Mouse (Mus musculus): Measurements from ENCODE around the gene Kansl1l. TPM values are rescaled to one million over a fixed set of nuclear protein-coding genes. Genes with fewer than 3 reads are reported as not detected.

Kansl1l gene
- polyA plus RNA-seq, 1 experiment = 0.14 TPM

DNA sequence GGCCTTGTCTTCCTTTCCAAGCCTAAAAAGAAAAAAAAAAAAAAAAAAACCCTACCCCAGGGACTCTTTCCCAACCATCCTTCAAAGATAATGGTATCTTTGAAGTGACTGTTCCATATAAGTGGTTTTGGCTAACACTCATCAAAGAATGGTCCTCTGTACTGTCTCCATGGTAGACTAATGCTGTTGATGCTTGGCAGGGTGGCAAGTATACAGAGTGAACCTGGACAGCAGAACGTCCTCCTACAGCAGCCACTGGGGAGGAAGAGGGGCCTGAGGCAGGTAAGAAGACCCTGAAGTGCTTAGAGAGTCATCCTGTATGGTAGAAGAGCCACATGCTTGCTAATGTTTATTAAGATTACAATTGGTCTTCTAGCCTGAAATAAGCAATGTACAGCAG, 125.1 kb downstream of the Kansl1l start:
- Histone ChIP-seq H3K4me1 (ENCODE audit: control insufficient read depth) (no peaks in the 10 kb centered on the region), H3K4me3 (replicated peaks) (no peak overlapping the region), H3K27me3 (ENCODE audit: control insufficient read depth) (peaks cover 3% of the 10 kb centered on the region), H3K9me3 (ENCODE audit: control insufficient read depth, low read length) (no peaks in the 10 kb centered on the region), H3K36me3 (ENCODE audit: control insufficient read depth) (no peaks in the 10 kb centered on the region)
- TF ChIP-seq GATA1 (IDR thresholded peaks at IDR 0.05; ENCODE audit: low read length) = no peak
- no peak for TF ChIP-seq TAL1 (IDR thresholded peaks at IDR 0.05; ENCODE audit: low read length)

GRCm38 (mm10) chr1:66691772-66692171, 125.6 kb downstream of the Kansl1l start:
- no peaks in the 10 kb centered on the region for H3K9me3 ChIP-seq (ENCODE audit: control insufficient read depth, low read length)
- no peak overlapping the region for H3K4me3 ChIP-seq (replicated peaks)
- H3K36me3 ChIP-seq (ENCODE audit: control insufficient read depth) = no peaks in the 10 kb centered on the region
- peaks cover 3% of the 10 kb centered on the region for H3K27me3 ChIP-seq (ENCODE audit: control insufficient read depth)
- TF ChIP-seq GATA1 (IDR thresholded peaks at IDR 0.05; ENCODE audit: low read length) (no peak), TAL1 (IDR thresholded peaks at IDR 0.05; ENCODE audit: low read length) (no peak)
- H3K4me1 ChIP-seq (ENCODE audit: control insufficient read depth) = no peaks in the 10 kb centered on the region

GRCm38 (mm10) chr1:66682974-66683373, 134.4 kb downstream of the Kansl1l start:
- H3K4me3 ChIP-seq (replicated peaks) = no peak overlapping the region
- no peaks in the 10 kb centered on the region for H3K4me1 ChIP-seq (ENCODE audit: control insufficient read depth)
- no peaks in the 10 kb centered on the region for H3K36me3 ChIP-seq (ENCODE audit: control insufficient read depth)
- no peaks in the 10 kb centered on the region for H3K9me3 ChIP-seq (ENCODE audit: control insufficient read depth, low read length)
- TF ChIP-seq GATA1 (IDR thresholded peaks at IDR 0.05; ENCODE audit: low read length) = no peak
- TF ChIP-seq TAL1 (IDR thresholded peaks at IDR 0.05; ENCODE audit: low read length) = no peak
- no peaks in the 10 kb centered on the region for H3K27me3 ChIP-seq (ENCODE audit: control insufficient read depth)

- Histone ChIP-seq H3K9me3 (ENCODE audit: control insufficient read depth, low read length) (no peaks in the 10 kb centered on the region), H3K4me1 (ENCODE audit: control insufficient read depth) (no peaks in the 10 kb centered on the region)
Measured at GRCm38 (mm10) chr1:66678662-66679061, 138.7 kb downstream of the Kansl1l start.

DNA sequence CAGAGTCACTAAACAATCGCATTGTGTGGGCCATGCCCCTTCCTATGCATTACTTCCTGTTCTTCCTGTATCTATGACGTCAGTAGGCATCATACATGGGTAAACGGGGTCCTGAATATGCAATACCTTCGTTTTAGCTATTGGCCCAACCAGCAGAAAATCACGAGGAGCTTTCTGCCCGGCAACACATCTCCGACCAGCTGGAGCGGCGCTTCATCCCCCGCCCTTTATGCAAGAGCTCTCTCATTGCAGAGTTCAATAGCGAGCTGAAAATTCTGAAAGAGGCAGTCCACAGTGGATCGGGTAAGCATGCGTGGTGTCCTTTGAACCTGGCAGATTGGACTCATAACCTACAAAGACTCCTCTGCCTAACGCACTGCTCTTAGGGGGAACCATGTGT, 139.4 kb downstream of the Kansl1l start:
- TF ChIP-seq GATA1 (IDR thresholded peaks at IDR 0.05; ENCODE audit: low read length) (no peak), TAL1 (IDR thresholded peaks at IDR 0.05; ENCODE audit: low read length) (no peak)
- Histone ChIP-seq H3K4me3 (replicated peaks) (no peak overlapping the region), H3K9me3 (ENCODE audit: control insufficient read depth, low read length) (no peaks in the 10 kb centered on the region), H3K4me1 (ENCODE audit: control insufficient read depth) (no peaks in the 10 kb centered on the region), H3K36me3 (ENCODE audit: control insufficient read depth) (no peaks in the 10 kb centered on the region), H3K27me3 (ENCODE audit: control insufficient read depth) (no peaks in the 10 kb centered on the region)

More at GRCm38 (mm10) chr1:66678662-66679061, 138.7 kb downstream of the Kansl1l start:
- TF ChIP-seq GATA1 (IDR thresholded peaks at IDR 0.05; ENCODE audit: low read length) (no peak), TAL1 (IDR thresholded peaks at IDR 0.05; ENCODE audit: low read length) (no peak)
- Histone ChIP-seq H3K36me3 (ENCODE audit: control insufficient read depth) (no peaks in the 10 kb centered on the region), H3K4me3 (replicated peaks) (no peak overlapping the region), H3K27me3 (ENCODE audit: control insufficient read depth) (no peaks in the 10 kb centered on the region)

GRCm38 (mm10) chr1:66672812-66673211, 144.6 kb downstream of the Kansl1l start:
- no peak for TF ChIP-seq GATA1 (IDR thresholded peaks at IDR 0.05; ENCODE audit: low read length)
- H3K36me3 ChIP-seq (ENCODE audit: control insufficient read depth) = no peaks in the 10 kb centered on the region
- no peaks in the 10 kb centered on the region for H3K27me3 ChIP-seq (ENCODE audit: control insufficient read depth)
- H3K9me3 ChIP-seq (ENCODE audit: control insufficient read depth, low read length) = no peaks in the 10 kb centered on the region
- no peaks in the 10 kb centered on the region for H3K4me1 ChIP-seq (ENCODE audit: control insufficient read depth)
- no peak overlapping the region for H3K4me3 ChIP-seq (replicated peaks)

GRCm38 (mm10) chr1:66671475-66671874, 145.9 kb downstream of the Kansl1l start:
- no peaks in the 10 kb centered on the region for H3K4me1 ChIP-seq (ENCODE audit: control insufficient read depth)
- TF ChIP-seq GATA1 (IDR thresholded peaks at IDR 0.05; ENCODE audit: low read length) = no peak
- TF ChIP-seq TAL1 (IDR thresholded peaks at IDR 0.05; ENCODE audit: low read length) = no peak
- no peak overlapping the region for H3K4me3 ChIP-seq (replicated peaks)
- H3K9me3 ChIP-seq (ENCODE audit: control insufficient read depth, low read length) = no peaks in the 10 kb centered on the region
- H3K27me3 ChIP-seq (ENCODE audit: control insufficient read depth) = no peaks in the 10 kb centered on the region
- H3K36me3 ChIP-seq (ENCODE audit: control insufficient read depth) = no peaks in the 10 kb centered on the region

Other genes starting within 250 kb of the Kansl1l start
- 0.52 and 0.63 TPM in 2 replicates for gene Rpe, start 116.7 kb downstream of the Kansl1l start, polyA plus RNA-seq (2012)
- gene Acadl, start 45.7 kb upstream of the Kansl1l start, polyA plus RNA-seq (2012) = 0.47 and 0.61 TPM in 2 replicates
- gene Myl1, start 127.8 kb upstream of the Kansl1l start, polyA plus RNA-seq (2012) = not detected in 2 replicates
- gene Lancl1, start 221.3 kb upstream of the Kansl1l start, polyA plus RNA-seq (2012) = 0.55 and 0.72 TPM in 2 replicates

Data from erythroblast, embryonic 14.5 days (primary cell).